Mouse (Mus musculus) kidney, postnatal 25 days (tissue): ENCODE measurements at regions not wholly inside any gene's neighbourhood (a gene's known extent, or its start where the extent isn't known, plus 50 kb on each side); places are given as distances from the start of the nearest gene placed in this dataset.

Experiments used
- DNase-seq, 2 experiments: peaks; one replicate each; pipeline ENCODE4 v3.0.0; 2021; ENCODE audit warnings: mixed read lengths in 2 of 2

GRCm38 (mm10) chr13:78348830-78349229 lies 149.3 kb upstream of the Nr2f1 start:
- DNase-seq = no peak

GRCm38 (mm10) chr13:78324443-78325206 lies 125.1 kb upstream of the Nr2f1 start:
- no peak for DNase-seq

GRCm38 (mm10) chr13:78323183-78323582 lies 123.6 kb upstream of the Nr2f1 start:
- DNase-seq = no peak

DNA sequence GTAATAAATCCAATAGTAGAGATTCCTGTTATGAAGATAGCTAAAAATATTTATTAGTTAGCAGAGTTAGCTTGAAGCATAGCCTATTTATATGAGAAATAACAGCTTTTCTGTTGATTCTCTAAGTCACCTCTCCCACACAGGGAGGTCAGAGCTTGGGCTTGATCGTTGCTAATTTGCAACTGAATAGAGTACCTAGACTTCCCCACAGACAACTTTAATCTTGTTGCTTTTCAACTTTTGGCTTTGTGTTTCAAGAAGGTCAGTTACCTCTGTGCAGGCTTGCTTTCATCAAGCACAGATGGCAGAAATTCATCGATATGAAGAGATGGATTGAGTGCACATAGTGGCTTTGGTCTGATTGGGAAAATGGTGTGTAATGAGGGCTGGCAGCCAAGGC lies 118.9 kb upstream of the Nr2f1 start:
- DNase-seq = no peak

- no peak for DNase-seq
Observed at GRCm38 (mm10) chr13:78310837-78311236, 111.3 kb upstream of the Nr2f1 start.
